Mouse (Mus musculus): Measurements from ENCODE around the gene Dus2. TPM values are rescaled to one million over a fixed set of nuclear protein-coding genes. Genes with fewer than 3 reads are reported as not detected.

Gene Dus2
- total RNA-seq, 2 experiments from 2014 or later = 18.9 to 22.6 TPM

- no peak for DNase-seq
These were observed 55.9 kb downstream of the Dus2 start for GRCm38 (mm10) chr8:106046872-106047559.

- no peak for DNase-seq
These were observed 56.9 kb downstream of the Dus2 start for GRCm38 (mm10) chr8:106047854-106048630.

- DNase-seq = no peak
These were observed 58.7 kb downstream of the Dus2 start for GRCm38 (mm10) chr8:106049840-106050239.

- DNase-seq = no peak
These were observed 59.9 kb downstream of the Dus2 start for GRCm38 (mm10) chr8:106051068-106051467.

- DNase-seq = no peak
These were observed 61.5 kb downstream of the Dus2 start for GRCm38 (mm10) chr8:106052510-106053089.

- no peak for DNase-seq
These were observed 63.2 kb downstream of the Dus2 start for GRCm38 (mm10) chr8:106054190-106054811.

GRCm38 (mm10) chr8:106055038-106055437 is 63.9 kb downstream of the Dus2 start:
- DNase-seq = no peak

GRCm38 (mm10) chr8:106056455-106056982 is 65.4 kb downstream of the Dus2 start:
- no peak for DNase-seq

GRCm38 (mm10) chr8:106058731-106059612 is 67.8 kb downstream of the Dus2 start, which contains the start of gene Nfatc3:
Gene Nfatc3 (plus strand): TSS chr8:106058840.
- peak; percentile 92 to 95 for DNase-seq

GRCm38 (mm10) chr8:106059613-106060371 is 68.7 kb downstream of the Dus2 start:
- DNase-seq = peak; percentile 57 to 59

- no peak for DNase-seq
These were observed 69.4 kb downstream of the Dus2 start for GRCm38 (mm10) chr8:106060521-106060920.

- no peak for DNase-seq
These were observed 70.5 kb downstream of the Dus2 start for GRCm38 (mm10) chr8:106061686-106062085.

GRCm38 (mm10) chr8:106063046-106063445 is 71.9 kb downstream of the Dus2 start:
- DNase-seq = no peak

- DNase-seq = no peak
These were observed 75.6 kb downstream of the Dus2 start for GRCm38 (mm10) chr8:106066721-106067120.

GRCm38 (mm10) chr8:106069565-106069964 is 78.4 kb downstream of the Dus2 start:
- DNase-seq = no peak

GRCm38 (mm10) chr8:106072113-106072512 is 81.0 kb downstream of the Dus2 start:
- no peak for DNase-seq

- DNase-seq = no peak
These were observed 83.1 kb downstream of the Dus2 start for GRCm38 (mm10) chr8:106074236-106074635.

GRCm38 (mm10) chr8:106074659-106075058 is 83.5 kb downstream of the Dus2 start:
- no peak for DNase-seq

- peak; percentile 27 to 32 for DNase-seq
These were observed 84.2 kb downstream of the Dus2 start for GRCm38 (mm10) chr8:106075161-106075862.

GRCm38 (mm10) chr8:106075863-106076174 is 84.7 kb downstream of the Dus2 start:
- DNase-seq = no peak

Measured in layer of hippocampus, postnatal 36 days (tissue).